Mouse (Mus musculus): Measurements from ENCODE around the gene Zfand4.

- TF ChIP-seq POLR2A (IDR thresholded peaks at IDR 0.05; ENCODE audit: borderline replicate concordance, low read depth, low read length) (no peak), CTCF (IDR thresholded peaks at IDR 0.05; ENCODE audit: low read depth, low read length) (no peak)
These were observed 3.5 kb upstream of the Zfand4 start for GRCm38 (mm10) chr6:116260481-116260880.

All from bone marrow macrophage, adult 2 months (primary cell).